Mouse (Mus musculus): ENCODE measurements at regions not wholly inside any gene's neighbourhood (a gene's known extent, or its start where the extent isn't known, plus 50 kb on each side); places are given as distances from the start of the nearest gene placed in this dataset.

- TF ChIP-seq CTCF (IDR thresholded peaks at IDR 0.05; ENCODE audit: low read depth) (no peak), EP300 (IDR thresholded peaks at IDR 0.05; ENCODE audit: low read depth) (no peak)
Observed at GRCm38 (mm10) chr1:15943041-15943440, 150.1 kb downstream of the 4930444P10Rik start.

Measured in liver, embryonic 14.5 days (tissue).